Mouse (Mus musculus) heart, embryonic 14.5 days (tissue): ENCODE measurements at regions not wholly inside any gene's neighbourhood (a gene's known extent, or its start where the extent isn't known, plus 50 kb on each side); places are given as distances from the start of the nearest gene placed in this dataset.

ENCODE experiments used
- ATAC-seq: fragments of 200-750 bp; cut with Nextera tagmentation; 2 replicates; pipeline ENCODE4 v1.8.0; 2017; ENCODE audit warnings: low read depth, moderate TSS enrichment; ENCODE audit not compliant: insufficient number of reproducible peaks, insufficient read depth, low FRiP score
- H3K27ac ChIP-seq, 2 experiments: fragments of 200-500 bp in 1 of 2; fragments of 300-500 bp in 1 of 2; sonication (generic) in 1 of 2; replicated peaks in 1 of 2; 2 replicates each; pipeline ENCODE4 v1.5.1; 2012 to 2014; ENCODE audit warnings: low read depth in 2 of 2, low read length in 2 of 2, control low read depth in 1 of 2, mild to moderate bottlenecking in 1 of 2, mixed read lengths in 1 of 2; ENCODE audit not compliant: control insufficient read depth in 1 of 2, insufficient read depth in 1 of 2
- H3K27me3 ChIP-seq: fragments of 300-500 bp; sonication (generic); 2 replicates; pipeline ENCODE4 v1.6.1; 2014; ENCODE audit warnings: mild to moderate bottlenecking, low read length, control low read depth; ENCODE audit not compliant: control insufficient read depth, insufficient read depth
- H3K36me3 ChIP-seq: fragments of 300-500 bp; sonication (generic); 2 replicates; pipeline ENCODE4 v1.6.1; 2014; ENCODE audit warnings: mild to moderate bottlenecking, control low read depth, low read length, mixed read lengths; ENCODE audit not compliant: control insufficient read depth, insufficient read depth
- H3K4me1 ChIP-seq, 2 experiments: fragments of 200-500 bp in 1 of 2; fragments of 300-500 bp in 1 of 2; sonication (generic) in 1 of 2; 2 replicates each; pipeline ENCODE4 v1.6.1; 2012 to 2014; ENCODE audit warnings: low read length in 2 of 2, control low read depth in 1 of 2, mixed read lengths in 1 of 2; ENCODE audit not compliant: control insufficient read depth in 2 of 2, insufficient read depth in 2 of 2
- H3K4me2 ChIP-seq: fragments of 300-500 bp; sonication (generic); 2 replicates; pipeline ENCODE4 v1.6.1; 2014; ENCODE audit warnings: mild to moderate bottlenecking, low read length
- H3K4me3 ChIP-seq, 2 experiments: fragments of 200-500 bp in 1 of 2; fragments of 300-500 bp in 1 of 2; sonication (generic) in 1 of 2; 2 replicates each; pipeline ENCODE4 v1.5.1; 2012 to 2014; ENCODE audit warnings: low read length in 2 of 2, mild to moderate bottlenecking in 2 of 2, control low read depth in 1 of 2, low read depth in 1 of 2, moderate library complexity in 1 of 2; ENCODE audit not compliant: control insufficient read depth in 1 of 2, insufficient read depth in 1 of 2
- H3K9ac ChIP-seq: fragments of 300-500 bp; sonication (generic); 2 replicates; pipeline ENCODE4 v1.6.1; 2014; ENCODE audit warnings: mild to moderate bottlenecking, low read length
- H3K9me3 ChIP-seq: fragments of 300-500 bp; sonication (generic); 2 replicates; pipeline ENCODE4 v1.6.1; 2016; ENCODE audit warnings: low read length, control low read depth; ENCODE audit not compliant: control insufficient read depth
- WGBS: fragments of 180-500 bp; shearing (Covaris S2); extraction: QIAGEN DNeasy Blood & Tissue Kit; methylation state at CpG from one replicate; pipeline ENCODE4 v1.1.7; 2014; 5-methylcytosine and 5-hydroxymethylcytosine counted together

GRCm38 (mm10) chr14:55406146-55406545 is 72.4 kb upstream of the Dhrs4 start:
- WGBS: 87% methylated on average over 2 of the region's 2 CpGs
- Histone ChIP-seq H3K9me3 (no peaks in the 10 kb centered on the region), H3K4me1 (no peaks in the 10 kb centered on the region), H3K9ac (no peak overlapping the region), H3K4me3 (no peak overlapping the region), H3K36me3 (no peaks in the 10 kb centered on the region), H3K27ac (no peak overlapping the region), H3K4me2 (no peak overlapping the region), H3K27me3 (no peaks in the 10 kb centered on the region)
- no peak for ATAC-seq
